ENCODE assay signal across 10 mouse cellular contexts in genomic region chr5:20140662-20141444, GRCm38 (mm10).
A peak's percentile ranks its signal among the peaks of the same experiment; 100 is the strongest.
DNase-seq lines count a peak whose midpoint lies in the region; ATAC-seq and TF ChIP-seq lines count a peak whose summit lies in the region.
"Had no signal": no experiment of that assay in that cellular context is flagged by ENCODE, and none has a peak within 500 bp of the region (broad histone marks: within the 10 kb centered on the region; RNA-seq: fewer than 3 reads in every experiment).

No protein-coding gene starts in this region.

- peak; percentile 90 for DNase-seq in brain, embryonic 14.5 days (ENCODE audit: low read depth)
- DNase-seq in embryo, embryonic 10.5 days (ENCODE audit: low spot score): peak; percentile 49
- peak; percentile 21 for DNase-seq in hindbrain, embryonic 11.5 days (ENCODE audit: low spot score)
- DNase-seq in midbrain, embryonic 11.5 days (ENCODE audit: low spot score, missing footprints): peak; percentile 82
- DNase-seq in heart, embryonic 10.5 days (ENCODE audit: low spot score): no peak
- no peak for DNase-seq in thymus, adult 18-20 months
- DNase-seq in gastrocnemius, postnatal 4 days (ENCODE audit: low spot score in 2 of 2): no peak
- DNase-seq: liver, embryonic 13.5 days had no signal

- no peak overlapping the region for H3K27ac ChIP-seq in hindbrain, embryonic 11.5 days (ENCODE audit: low read depth, low read length)
- no peak overlapping the region for H3K27ac ChIP-seq in midbrain, embryonic 11.5 days (ENCODE audit: low read depth, low read length)
- H3K27ac ChIP-seq in heart, embryonic 10.5 days: no peak overlapping the region
- H3K27ac ChIP-seq: heart, embryonic 13.5 days; kidney, embryonic 15.5 days; liver, embryonic 13.5 days had no signal

- H3K4me1 ChIP-seq in hindbrain, embryonic 11.5 days (replicated peaks; ENCODE audit: control insufficient read depth, insufficient read depth, low read length): no peaks in the 10 kb centered on the region; the same call in 1 of the 2 replicates
- peaks cover 6% of the 10 kb centered on the region; the same call in 1 of the 2 replicates for H3K4me1 ChIP-seq in midbrain, embryonic 11.5 days (ENCODE audit: control insufficient read depth, insufficient read depth, low read length)
- H3K4me1 ChIP-seq in heart, embryonic 10.5 days: no peaks in the 10 kb centered on the region
- H3K4me1 ChIP-seq: heart, embryonic 13.5 days; kidney, embryonic 15.5 days; liver, embryonic 13.5 days had no signal

- H3K9ac ChIP-seq in hindbrain, embryonic 11.5 days (ENCODE audit: low read depth, low read length): no peak overlapping the region
- H3K9ac ChIP-seq in midbrain, embryonic 11.5 days (ENCODE audit: low read length): no peak overlapping the region
- H3K9ac ChIP-seq: heart, embryonic 13.5 days; kidney, embryonic 15.5 days; liver, embryonic 13.5 days had no signal

- TF ChIP-seq CTCF in brain, embryonic 14.5 days (IDR thresholded peaks at IDR 0.05; ENCODE audit: borderline replicate concordance, extremely low read depth, insufficient read depth, insufficient read length): no peak

- H3K36me3 ChIP-seq in hindbrain, embryonic 11.5 days (ENCODE audit: control insufficient read depth, insufficient read depth, low read length): no peaks in the 10 kb centered on the region
- no peaks in the 10 kb centered on the region for H3K36me3 ChIP-seq in midbrain, embryonic 11.5 days (ENCODE audit: control insufficient read depth, insufficient read depth, low read length)
- no peaks in the 10 kb centered on the region for H3K36me3 ChIP-seq in heart, embryonic 10.5 days
- H3K36me3 ChIP-seq: heart, embryonic 13.5 days; kidney, embryonic 15.5 days; liver, embryonic 13.5 days had no signal

- H3K9me3 ChIP-seq in hindbrain, embryonic 11.5 days (ENCODE audit: control insufficient read depth, low read length): no peaks in the 10 kb centered on the region
- H3K9me3 ChIP-seq in midbrain, embryonic 11.5 days (ENCODE audit: control insufficient read depth, low read length): no peaks in the 10 kb centered on the region
- no peaks in the 10 kb centered on the region for H3K9me3 ChIP-seq in heart, embryonic 10.5 days
- H3K9me3 ChIP-seq: heart, embryonic 13.5 days; kidney, embryonic 15.5 days; liver, embryonic 13.5 days had no signal

- no peaks in the 10 kb centered on the region for H3K27me3 ChIP-seq in hindbrain, embryonic 11.5 days (ENCODE audit: control insufficient read depth, insufficient read depth, low read length)
- H3K27me3 ChIP-seq in midbrain, embryonic 11.5 days (ENCODE audit: control insufficient read depth, insufficient read depth, low read length): no peaks in the 10 kb centered on the region
- H3K27me3 ChIP-seq in heart, embryonic 10.5 days (ENCODE audit: insufficient read depth, poor library complexity, severe bottlenecking): no peaks in the 10 kb centered on the region
- H3K27me3 ChIP-seq: heart, embryonic 13.5 days; kidney, embryonic 15.5 days; liver, embryonic 13.5 days had no signal

- no peak overlapping the region for H3K4me3 ChIP-seq in hindbrain, embryonic 11.5 days (ENCODE audit: low read depth, low read length)
- no peak overlapping the region for H3K4me3 ChIP-seq in midbrain, embryonic 11.5 days (ENCODE audit: low read depth, low read length)
- H3K4me3 ChIP-seq in heart, embryonic 10.5 days: no peak overlapping the region
- H3K4me3 ChIP-seq: heart, embryonic 13.5 days; kidney, embryonic 15.5 days; liver, embryonic 13.5 days had no signal

- TF ChIP-seq POLR2A in brain, embryonic 14.5 days (IDR thresholded peaks at IDR 0.05; ENCODE audit: borderline replicate concordance, extremely low read depth, insufficient read depth, insufficient read length, poor library complexity, severe bottlenecking): no peak

- 49% methylated on average over 10 of the region's 10 CpGs for WGBS in hindbrain, embryonic 11.5 days
- WGBS in midbrain, embryonic 11.5 days: 52% methylated on average over 10 of the region's 10 CpGs
- 69% methylated on average over 10 of the region's 10 CpGs for WGBS in heart, embryonic 10.5 days

- peak; percentile 52; the same call in 1 of the 2 replicates for ATAC-seq in hindbrain, embryonic 11.5 days (ENCODE audit: low FRiP score)
- peak; percentile 78 for ATAC-seq in midbrain, embryonic 11.5 days (ENCODE audit: low FRiP score)

- H3K4me2 ChIP-seq in hindbrain, embryonic 11.5 days (replicated peaks; ENCODE audit: low read depth, low read length): no peak overlapping the region
- no peak overlapping the region for H3K4me2 ChIP-seq in midbrain, embryonic 11.5 days
- H3K4me2 ChIP-seq: heart, embryonic 13.5 days; kidney, embryonic 15.5 days; liver, embryonic 13.5 days had no signal

Comparison
In these comparisons a context has a peak if more than half of its experiments do, and no peak if none do; other contexts are left out.
1. DNase-seq: peak in brain, embryonic 14.5 days (single experiment), embryo, embryonic 10.5 days (single experiment), hindbrain, embryonic 11.5 days (single experiment) and midbrain, embryonic 11.5 days (single experiment); none in heart, embryonic 10.5 days (single experiment), thymus, adult 18-20 months (0 of 2) and gastrocnemius, postnatal 4 days (0 of 2).